Mouse (Mus musculus) hindlimb bud, embryonic 11.5 days (tissue): ENCODE results near the gene Pla2g2c.

ENCODE experiments used
- DNase-seq: peaks from one replicate; pipeline ENCODE4 v3.0.0-alpha.2; 2012; ENCODE audit warnings: low read depth, low spot score; ENCODE audit errors: extremely low spot score

Gene Pla2g2c

GRCm38 (mm10) chr4:138748369-138749072 is 23.9 kb downstream of the Pla2g2c start:
- no peak for DNase-seq

- no peak for DNase-seq
Measured at GRCm38 (mm10) chr4:138752603-138753002, 28.0 kb downstream of the Pla2g2c start.

GRCm38 (mm10) chr4:138753608-138754007 is 29.0 kb downstream of the Pla2g2c start:
- DNase-seq = no peak

GRCm38 (mm10) chr4:138754432-138754831 is 29.8 kb downstream of the Pla2g2c start:
- no peak for DNase-seq

GRCm38 (mm10) chr4:138755439-138755838 is 30.8 kb downstream of the Pla2g2c start:
- no peak for DNase-seq

GRCm38 (mm10) chr4:138755983-138756382 is 31.4 kb downstream of the Pla2g2c start:
- DNase-seq = no peak

- no peak for DNase-seq
Measured at GRCm38 (mm10) chr4:138757416-138757815, 32.8 kb downstream of the Pla2g2c start, which contains the start of gene Pla2g2f. Pla2g2f (minus strand) TSS chr4:138757626.

GRCm38 (mm10) chr4:138762266-138762665 is 37.7 kb downstream of the Pla2g2c start:
- no peak for DNase-seq

GRCm38 (mm10) chr4:138771970-138772369 is 47.4 kb downstream of the Pla2g2c start:
- no peak for DNase-seq

GRCm38 (mm10) chr4:138772386-138772785 is 47.8 kb downstream of the Pla2g2c start:
- no peak for DNase-seq

- DNase-seq = no peak
Measured at GRCm38 (mm10) chr4:138775435-138775834, 50.8 kb downstream of the Pla2g2c start, which contains the start of gene Pla2g2d. Pla2g2d (plus strand) TSS chr4:138775735.

- no peak for DNase-seq
Measured at GRCm38 (mm10) chr4:138777417-138778407, 53.1 kb downstream of the Pla2g2c start.

GRCm38 (mm10) chr4:138780300-138780699 is 55.7 kb downstream of the Pla2g2c start:
- DNase-seq = no peak

GRCm38 (mm10) chr4:138782098-138782497 is 57.5 kb downstream of the Pla2g2c start:
- DNase-seq = no peak

GRCm38 (mm10) chr4:138785721-138786120 is 61.1 kb downstream of the Pla2g2c start:
- DNase-seq = no peak

- no peak for DNase-seq
Measured at GRCm38 (mm10) chr4:138786141-138786540, 61.5 kb downstream of the Pla2g2c start.

- DNase-seq = no peak
Measured at GRCm38 (mm10) chr4:138788381-138788780, 63.8 kb downstream of the Pla2g2c start.

- DNase-seq = no peak
Measured at GRCm38 (mm10) chr4:138791452-138791851, 66.9 kb downstream of the Pla2g2c start.

GRCm38 (mm10) chr4:138792599-138792998 is 68.0 kb downstream of the Pla2g2c start:
- DNase-seq = no peak

- DNase-seq = no peak
Measured at GRCm38 (mm10) chr4:138793276-138793675, 68.7 kb downstream of the Pla2g2c start.

- no peak for DNase-seq
Measured at GRCm38 (mm10) chr4:138794344-138794743, 69.8 kb downstream of the Pla2g2c start.
